Mouse (Mus musculus): ENCODE data around the gene Mab21l3.

The Mab21l3 gene

GRCm38 (mm10) chr3:101848816-101849215, at the start of gene Mab21l3:
Mab21l3 (minus strand) TSS chr3:101848959.
- DNase-seq, result no peak

- no peak for DNase-seq
Measured at GRCm38 (mm10) chr3:101897377-101897974, 48.7 kb upstream of the Mab21l3 start.

GRCm38 (mm10) chr3:101896893-101897292, 48.1 kb upstream of the Mab21l3 start:
- peak; percentile 68 for DNase-seq

- no peak for DNase-seq
Measured at GRCm38 (mm10) chr3:101895376-101895910, 46.7 kb upstream of the Mab21l3 start.

- DNase-seq, result no peak
Measured at GRCm38 (mm10) chr3:101885591-101885990, 36.8 kb upstream of the Mab21l3 start.

GRCm38 (mm10) chr3:101885041-101885440, 36.3 kb upstream of the Mab21l3 start:
- DNase-seq, result no peak

- no peak for DNase-seq
Measured at GRCm38 (mm10) chr3:101883902-101884301, 35.1 kb upstream of the Mab21l3 start.

GRCm38 (mm10) chr3:101881721-101882120, 33.0 kb upstream of the Mab21l3 start:
- no peak for DNase-seq

- DNase-seq, result no peak
Measured at GRCm38 (mm10) chr3:101880818-101881217, 32.1 kb upstream of the Mab21l3 start.

- no peak for DNase-seq
Measured at GRCm38 (mm10) chr3:101878136-101878535, 29.4 kb upstream of the Mab21l3 start.

GRCm38 (mm10) chr3:101876459-101877285, 27.9 kb upstream of the Mab21l3 start:
- DNase-seq, result no peak

GRCm38 (mm10) chr3:101875258-101875920, 26.6 kb upstream of the Mab21l3 start:
- no peak for DNase-seq

- DNase-seq, result no peak
Measured at GRCm38 (mm10) chr3:101873061-101873675, 24.4 kb upstream of the Mab21l3 start.

GRCm38 (mm10) chr3:101871951-101872350, 23.2 kb upstream of the Mab21l3 start:
- no peak for DNase-seq

GRCm38 (mm10) chr3:101867001-101867421, 18.3 kb upstream of the Mab21l3 start:
- no peak for DNase-seq

- DNase-seq, result no peak
Measured at GRCm38 (mm10) chr3:101861856-101862255, 13.1 kb upstream of the Mab21l3 start.

GRCm38 (mm10) chr3:101860151-101860550, 11.4 kb upstream of the Mab21l3 start:
- DNase-seq, result no peak

GRCm38 (mm10) chr3:101859740-101860139, 11.0 kb upstream of the Mab21l3 start:
- no peak for DNase-seq

- DNase-seq, result no peak
Measured at GRCm38 (mm10) chr3:101854075-101854474, 5.3 kb upstream of the Mab21l3 start.

- no peak for DNase-seq
Measured at GRCm38 (mm10) chr3:101851363-101851762, 2.6 kb upstream of the Mab21l3 start.

- no peak for DNase-seq
Measured at GRCm38 (mm10) chr3:101846096-101846495, 2.7 kb downstream of the Mab21l3 start.

GRCm38 (mm10) chr3:101842372-101843094, 6.2 kb downstream of the Mab21l3 start:
- DNase-seq, result no peak

Measured in liver (tissue).